Mouse (Mus musculus): ENCODE data around the gene Tubgcp6. TPM values are rescaled to one million over a fixed set of nuclear protein-coding genes. Genes with fewer than 3 reads are reported as not detected.

The Tubgcp6 gene
- polyA plus RNA-seq, 1 experiment from 2014 or later = 15.6 TPM

DNA sequence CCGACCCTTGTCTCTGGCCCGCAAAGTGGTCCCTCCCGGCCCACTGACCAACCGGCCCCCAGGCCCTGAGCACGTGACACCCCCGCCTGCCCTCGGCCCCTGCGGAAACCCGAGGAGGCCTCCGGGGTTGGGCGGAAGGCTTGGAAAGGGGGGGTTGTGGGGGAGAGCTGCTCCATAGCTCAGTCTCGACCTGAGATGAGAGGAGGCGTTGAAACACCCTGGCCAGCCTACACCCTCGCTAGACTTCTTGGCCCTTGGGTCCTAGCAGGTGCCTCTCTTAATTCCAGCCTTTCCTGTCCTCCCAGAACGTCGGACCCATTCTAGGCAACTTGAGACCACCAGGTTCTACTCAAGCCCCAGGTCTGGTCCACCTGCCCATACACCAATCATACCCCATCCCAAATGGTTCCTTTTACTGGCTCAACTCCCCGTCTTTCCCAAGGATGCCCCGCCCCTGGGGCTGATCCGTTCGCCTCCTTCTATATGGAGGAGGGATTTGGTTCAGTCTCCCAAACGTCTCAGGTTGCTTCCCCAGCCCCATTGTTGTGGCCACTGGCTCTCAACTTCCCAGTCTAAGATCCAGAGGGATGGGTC, 17.8 kb upstream of the Tubgcp6 start, which contains the start of gene Mapk12:
Gene Mapk12, minus strand, starts transcription at position 45 of the 594 bp plus-strand sequence.
- ATAC-seq (replicated peaks; ENCODE audit: insufficient number of reproducible peaks, low FRiP score, low TSS enrichment, low read depth) = peak; percentile 71
- Histone ChIP-seq H3K9ac (replicated peaks; ENCODE audit: low read length) (peak within 1 kb of the TSS; percentile 67), H3K4me2 (ENCODE audit: low read depth, low read length) (peak within 1 kb of the TSS; percentile 98), H3K4me3 (ENCODE audit: low read depth, low read length) (peak within 1 kb of the TSS; percentile 52), H3K27me3 (ENCODE audit: control insufficient read depth, insufficient read depth, low read length) (peaks cover 20% of the 10 kb centered on the region), H3K4me1 (ENCODE audit: control insufficient read depth, insufficient read depth, low read length) (peaks cover 3% of the 10 kb centered on the region), H3K27ac (replicated peaks; ENCODE audit: low read depth, low read length) (peak within 1 kb of the TSS; percentile 47; the same call in 1 of the 2 replicates), H3K36me3 (replicated peaks; ENCODE audit: control insufficient read depth, insufficient read depth, low read depth, low read length) (no peaks in the 10 kb centered on the region), H3K9me3 (replicated peaks; ENCODE audit: control insufficient read depth, low read length) (no peaks in the 10 kb centered on the region)
- DNase-seq (ENCODE audit: low spot score) = peak; percentile 61
- under 1% methylated on average over 21 of the region's 21 CpGs for WGBS

DNA sequence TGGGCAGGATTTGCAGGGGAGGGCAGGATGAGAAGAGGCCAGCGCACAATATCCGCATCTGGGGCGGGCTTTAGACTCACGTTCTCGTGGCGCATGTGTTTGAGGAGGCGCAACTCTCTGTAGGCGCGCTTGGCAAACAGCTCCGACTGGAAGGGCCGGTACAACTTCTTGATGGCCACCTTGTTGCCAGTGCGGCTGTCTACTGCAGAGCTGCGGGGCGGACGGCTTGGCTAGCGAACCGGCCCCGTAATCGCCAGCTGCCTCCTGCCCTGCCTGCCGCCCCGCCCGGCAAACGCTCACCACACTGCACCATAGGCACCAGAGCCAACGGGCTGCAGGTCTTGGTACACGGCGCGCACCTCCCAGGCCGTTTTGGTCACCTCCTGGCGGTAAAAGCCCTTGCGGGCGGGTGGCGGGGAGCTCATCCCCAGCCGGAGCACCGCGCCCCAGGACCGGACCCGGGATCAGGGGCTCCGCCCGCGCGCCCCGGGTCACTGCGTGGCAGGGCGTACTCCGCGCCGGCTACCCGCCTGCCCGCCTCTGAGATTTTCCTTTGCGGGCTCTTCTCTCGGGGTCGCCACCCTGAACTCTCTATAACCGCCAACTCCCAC, 17.2 kb upstream of the Tubgcp6 start:
- H3K27me3 ChIP-seq (ENCODE audit: control insufficient read depth, insufficient read depth, low read length) = peaks cover 17% of the 10 kb centered on the region
- peak overlapping the region; percentile 47; the same call in 1 of the 2 replicates for H3K27ac ChIP-seq (replicated peaks; ENCODE audit: low read depth, low read length)
- peak overlapping the region; percentile 67 for H3K9ac ChIP-seq (replicated peaks; ENCODE audit: low read length)
- no peaks in the 10 kb centered on the region for H3K36me3 ChIP-seq (replicated peaks; ENCODE audit: control insufficient read depth, insufficient read depth, low read depth, low read length)
- H3K4me2 ChIP-seq (ENCODE audit: low read depth, low read length) = peak overlapping the region; percentile 98
- peaks cover 3% of the 10 kb centered on the region for H3K4me1 ChIP-seq (ENCODE audit: control insufficient read depth, insufficient read depth, low read length)
- WGBS = under 1% methylated on average over 38 of the region's 53 CpGs
- ATAC-seq (replicated peaks; ENCODE audit: insufficient number of reproducible peaks, low FRiP score, low TSS enrichment, low read depth) (peak; percentile 21; the same call in 1 of the 2 replicates), DNase-seq (ENCODE audit: low spot score) (peak; percentile 58)
- H3K4me3 ChIP-seq (ENCODE audit: low read depth, low read length) = peak overlapping the region; percentile 52
- no peaks in the 10 kb centered on the region for H3K9me3 ChIP-seq (replicated peaks; ENCODE audit: control insufficient read depth, low read length)

DNA sequence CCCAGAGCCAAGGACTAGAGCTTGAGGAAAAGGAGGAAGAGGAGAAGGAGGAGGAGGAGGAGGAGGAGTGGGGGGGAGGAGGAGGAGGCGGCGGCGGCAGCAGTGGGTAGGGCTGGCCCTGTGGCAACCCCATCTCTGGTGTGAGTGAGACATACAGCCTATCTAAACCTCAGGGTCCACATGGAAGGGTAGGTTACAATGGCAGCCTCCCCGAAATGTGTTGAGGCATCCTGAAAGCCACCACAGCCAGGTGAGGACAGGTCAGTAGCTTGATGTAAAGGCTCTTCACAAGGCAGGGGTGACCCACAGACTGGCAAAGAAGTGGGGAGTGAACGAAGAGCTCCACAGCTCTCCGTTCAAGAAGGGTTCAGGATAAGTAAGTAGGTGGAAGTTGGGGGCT, 15.6 kb upstream of the Tubgcp6 start:
- H3K4me2 ChIP-seq (ENCODE audit: low read depth, low read length) = no peak overlapping the region
- H3K4me1 ChIP-seq (ENCODE audit: control insufficient read depth, insufficient read depth, low read length) = peaks cover 3% of the 10 kb centered on the region
- 89% methylated on average over 6 of the region's 6 CpGs for WGBS
- DNase-seq (ENCODE audit: low spot score) (no peak), ATAC-seq (replicated peaks; ENCODE audit: insufficient number of reproducible peaks, low FRiP score, low TSS enrichment, low read depth) (no peak)
- H3K27ac ChIP-seq (replicated peaks; ENCODE audit: low read depth, low read length) = no peak overlapping the region
- H3K4me3 ChIP-seq (ENCODE audit: low read depth, low read length) = no peak overlapping the region
- peaks cover 17% of the 10 kb centered on the region for H3K27me3 ChIP-seq (ENCODE audit: control insufficient read depth, insufficient read depth, low read length)
- no peak overlapping the region for H3K9ac ChIP-seq (replicated peaks; ENCODE audit: low read length)
- H3K36me3 ChIP-seq (replicated peaks; ENCODE audit: control insufficient read depth, insufficient read depth, low read depth, low read length) = no peaks in the 10 kb centered on the region
- no peaks in the 10 kb centered on the region for H3K9me3 ChIP-seq (replicated peaks; ENCODE audit: control insufficient read depth, low read length)

DNA sequence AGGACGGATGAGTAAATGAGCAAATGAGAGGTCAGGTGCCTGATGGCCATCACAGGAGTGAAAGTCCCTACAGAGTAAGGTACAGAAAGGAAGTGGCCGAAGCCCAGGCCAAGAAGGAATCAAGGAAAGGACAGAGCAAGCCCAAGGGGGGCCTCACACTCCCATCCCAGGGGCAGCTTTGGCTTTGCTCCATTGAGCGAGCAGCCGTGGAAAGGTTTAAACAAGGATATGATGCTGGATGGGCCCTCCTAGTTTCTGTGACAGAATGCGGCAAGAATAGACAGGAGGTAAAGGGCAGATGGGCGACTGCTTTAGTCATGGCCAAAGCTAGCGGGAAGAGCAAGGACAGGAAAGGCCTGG, 15.1 kb upstream of the Tubgcp6 start:
- Histone ChIP-seq H3K9me3 (replicated peaks; ENCODE audit: control insufficient read depth, low read length) (no peaks in the 10 kb centered on the region), H3K4me1 (ENCODE audit: control insufficient read depth, insufficient read depth, low read length) (peaks cover 3% of the 10 kb centered on the region), H3K9ac (replicated peaks; ENCODE audit: low read length) (no peak overlapping the region; the same call in 1 of the 2 replicates), H3K27me3 (ENCODE audit: control insufficient read depth, insufficient read depth, low read length) (peaks cover 17% of the 10 kb centered on the region), H3K4me2 (ENCODE audit: low read depth, low read length) (no peak overlapping the region), H3K4me3 (ENCODE audit: low read depth, low read length) (no peak overlapping the region), H3K27ac (replicated peaks; ENCODE audit: low read depth, low read length) (no peak overlapping the region), H3K36me3 (replicated peaks; ENCODE audit: control insufficient read depth, insufficient read depth, low read depth, low read length) (no peaks in the 10 kb centered on the region)
- WGBS = 86% methylated on average over 7 of the region's 7 CpGs
- ATAC-seq (replicated peaks; ENCODE audit: insufficient number of reproducible peaks, low FRiP score, low TSS enrichment, low read depth) = no peak
- DNase-seq (ENCODE audit: low spot score) = no peak

DNA sequence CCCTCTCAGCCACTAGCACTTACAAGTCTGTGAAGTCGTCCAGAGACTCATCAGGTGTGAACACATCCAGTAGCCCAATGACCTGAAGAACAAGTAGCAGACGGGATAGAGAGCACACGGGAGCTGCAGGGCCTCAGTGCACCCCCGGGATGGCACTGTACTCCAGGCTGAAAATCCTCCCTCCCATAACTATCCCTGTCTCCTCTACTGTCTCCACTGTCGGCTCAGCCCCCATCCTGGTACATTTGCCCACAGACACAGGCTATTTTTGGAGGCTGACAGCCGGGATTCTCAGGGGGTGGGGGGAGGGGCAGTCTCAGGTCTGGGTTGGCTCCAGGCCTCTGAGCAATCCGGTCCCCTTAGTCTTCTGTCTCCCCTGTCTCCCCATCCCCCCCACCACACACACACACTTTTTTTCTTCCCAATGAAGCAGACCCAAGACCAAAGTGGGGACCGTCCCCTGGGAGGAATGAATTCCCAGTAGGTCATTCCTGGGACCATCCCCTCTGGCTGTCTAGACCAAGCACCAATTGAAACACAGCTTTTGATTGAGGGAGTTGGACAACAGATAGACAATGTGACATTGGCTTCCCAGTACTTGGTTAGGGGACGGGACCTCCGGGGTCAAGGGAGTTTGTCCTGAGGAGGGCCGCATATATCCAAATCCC, 14.6 kb upstream of the Tubgcp6 start:
- no peaks in the 10 kb centered on the region for H3K36me3 ChIP-seq (replicated peaks; ENCODE audit: control insufficient read depth, insufficient read depth, low read depth, low read length)
- H3K27me3 ChIP-seq (ENCODE audit: control insufficient read depth, insufficient read depth, low read length) = peaks cover 17% of the 10 kb centered on the region
- H3K4me2 ChIP-seq (ENCODE audit: low read depth, low read length) = no peak overlapping the region
- H3K27ac ChIP-seq (replicated peaks; ENCODE audit: low read depth, low read length) = no peak overlapping the region
- no peak overlapping the region; the same call in 1 of the 2 replicates for H3K9ac ChIP-seq (replicated peaks; ENCODE audit: low read length)
- H3K4me1 ChIP-seq (ENCODE audit: control insufficient read depth, insufficient read depth, low read length) = peaks cover 3% of the 10 kb centered on the region
- H3K9me3 ChIP-seq (replicated peaks; ENCODE audit: control insufficient read depth, low read length) = no peaks in the 10 kb centered on the region
- no peak for DNase-seq (ENCODE audit: low spot score)
- 60% methylated on average over 11 of the region's 11 CpGs for WGBS
- no peak for ATAC-seq (replicated peaks; ENCODE audit: insufficient number of reproducible peaks, low FRiP score, low TSS enrichment, low read depth)
- no peak overlapping the region for H3K4me3 ChIP-seq (ENCODE audit: low read depth, low read length)

DNA sequence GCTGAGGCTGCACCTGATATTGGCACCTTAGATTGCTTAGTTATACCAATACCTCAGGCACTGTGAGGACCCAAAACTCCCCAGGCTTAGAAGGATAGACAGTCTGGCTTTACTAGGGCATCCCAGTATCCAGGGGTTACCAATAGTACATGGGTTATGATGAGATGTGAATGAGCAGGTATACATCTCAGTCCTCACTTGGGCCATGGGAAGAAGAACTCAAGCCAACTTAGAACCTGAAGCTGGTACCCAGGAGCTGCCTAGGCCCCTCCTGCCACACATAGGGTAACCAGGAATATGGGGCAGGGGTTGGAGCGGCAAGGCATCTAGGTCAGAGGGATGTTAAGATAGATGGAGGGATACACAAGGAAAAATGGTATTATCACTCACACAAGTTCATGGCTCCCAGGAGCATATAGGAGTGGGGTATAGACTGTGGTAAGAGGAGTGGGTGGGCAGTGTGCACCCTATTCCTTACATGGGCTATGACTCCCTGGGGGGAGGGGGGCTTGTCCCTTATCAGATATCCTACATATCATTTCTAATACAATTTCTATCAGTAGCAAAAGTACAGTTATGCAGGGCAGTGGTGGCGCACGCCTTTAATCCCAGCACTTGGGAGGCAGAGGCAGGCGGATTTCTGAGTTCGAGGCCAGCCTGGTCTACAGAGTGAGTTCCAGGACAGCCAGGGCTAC, 13.7 kb upstream of the Tubgcp6 start:
- Histone ChIP-seq H3K9ac (replicated peaks; ENCODE audit: low read length) (no peak overlapping the region), H3K9me3 (replicated peaks; ENCODE audit: control insufficient read depth, low read length) (no peaks in the 10 kb centered on the region), H3K36me3 (replicated peaks; ENCODE audit: control insufficient read depth, insufficient read depth, low read depth, low read length) (no peaks in the 10 kb centered on the region), H3K4me3 (ENCODE audit: low read depth, low read length) (no peak overlapping the region), H3K4me2 (ENCODE audit: low read depth, low read length) (no peak overlapping the region), H3K4me1 (ENCODE audit: control insufficient read depth, insufficient read depth, low read length) (peaks cover 3% of the 10 kb centered on the region), H3K27ac (replicated peaks; ENCODE audit: low read depth, low read length) (no peak overlapping the region), H3K27me3 (ENCODE audit: control insufficient read depth, insufficient read depth, low read length) (peaks cover 17% of the 10 kb centered on the region)
- DNase-seq (ENCODE audit: low spot score) (no peak), ATAC-seq (replicated peaks; ENCODE audit: insufficient number of reproducible peaks, low FRiP score, low TSS enrichment, low read depth) (no peak)
- WGBS = 93% methylated on average over 5 of the region's 5 CpGs

DNA sequence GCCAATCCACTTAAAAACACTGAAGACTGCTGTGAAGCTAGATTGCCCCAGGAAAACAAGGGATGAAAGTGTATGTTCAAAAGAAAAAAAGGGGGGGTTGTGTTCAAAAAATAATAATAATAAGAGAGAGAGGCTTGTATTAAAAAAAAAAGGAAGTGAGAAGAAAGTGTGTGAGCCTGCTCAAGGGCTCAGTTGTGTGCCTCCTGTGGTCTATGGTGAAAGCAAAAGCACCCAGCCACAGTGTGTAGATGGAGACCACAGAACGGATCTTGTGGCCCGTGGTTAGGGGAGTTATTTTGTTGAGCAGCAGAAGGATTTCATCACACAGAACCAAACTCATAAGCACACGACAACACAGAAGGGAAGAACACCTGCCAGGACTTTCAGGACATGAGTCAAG, 8.4 kb upstream of the Tubgcp6 start:
- Histone ChIP-seq H3K4me3 (ENCODE audit: low read depth, low read length) (no peak overlapping the region), H3K36me3 (replicated peaks; ENCODE audit: control insufficient read depth, insufficient read depth, low read depth, low read length) (no peaks in the 10 kb centered on the region), H3K27ac (replicated peaks; ENCODE audit: low read depth, low read length) (no peak overlapping the region), H3K9me3 (replicated peaks; ENCODE audit: control insufficient read depth, low read length) (no peaks in the 10 kb centered on the region), H3K4me1 (ENCODE audit: control insufficient read depth, insufficient read depth, low read length) (peaks cover 3% of the 10 kb centered on the region; the same call in 1 of the 2 replicates), H3K9ac (replicated peaks; ENCODE audit: low read length) (no peak overlapping the region), H3K4me2 (ENCODE audit: low read depth, low read length) (no peak overlapping the region), H3K27me3 (ENCODE audit: control insufficient read depth, insufficient read depth, low read length) (no peaks in the 10 kb centered on the region)
- ATAC-seq (replicated peaks; ENCODE audit: insufficient number of reproducible peaks, low FRiP score, low TSS enrichment, low read depth) = no peak
- no peak for DNase-seq (ENCODE audit: low spot score)
- WGBS = 84% methylated on average over 3 of the region's 3 CpGs
